Mouse (Mus musculus) G1E (cell line): ENCODE data around the gene Pgap1. TPM values are rescaled to one million over a fixed set of nuclear protein-coding genes. Genes with fewer than 3 reads are reported as not detected.

Source experiments
- ATAC-seq: 2 replicates; pipeline ENCODE4 v1.8.0; 2016; ENCODE audit warnings: mild to moderate bottlenecking; ENCODE audit not compliant: insufficient number of reproducible peaks, poor library complexity, low FRiP score, severe bottlenecking; ENCODE audit errors: extremely low read depth
- DNase-seq: peaks from one replicate; pipeline ENCODE4 v3.0.0; 2012; ENCODE audit warnings: low spot score
- H3K27me3 ChIP-seq: 2 replicates; pipeline ENCODE4 v1.6.1; 2012; ENCODE audit warnings: mild to moderate bottlenecking, low read length, inconsistent platforms; ENCODE audit not compliant: insufficient read depth
- H3K36me3 ChIP-seq: replicated peaks from 2 replicates; pipeline ENCODE3; 2012; ENCODE audit warnings: mild to moderate bottlenecking, inconsistent platforms
- H3K4me1 ChIP-seq: 2 replicates; pipeline ENCODE4 v1.6.1; 2012; ENCODE audit warnings: low read depth, low read length, inconsistent platforms, mixed read lengths; ENCODE audit not compliant: insufficient read depth
- H3K4me3 ChIP-seq: 2 replicates; pipeline ENCODE4 v1.5.1; 2012; ENCODE audit warnings: low read depth, mild to moderate bottlenecking, inconsistent platforms, low read length, moderate library complexity, mixed read lengths
- H3K9me3 ChIP-seq: replicated peaks from 2 replicates; pipeline ENCODE4 v1.6.1; 2012; ENCODE audit warnings: inconsistent platforms
- CTCF ChIP-seq: IDR thresholded peaks from 2 replicates; pipeline ENCODE4 v1.5.1; 2012; ENCODE audit warnings: low read depth, low read length, inconsistent platforms, mixed read lengths
- GATA1 ChIP-seq: IDR thresholded peaks from 2 replicates; pipeline ENCODE4 v1.6.1; 2012; ENCODE audit warnings: borderline replicate concordance, low read length, inconsistent platforms, mixed read lengths
- GATA2 ChIP-seq: IDR thresholded peaks from 2 replicates; pipeline ENCODE4 v1.6.1; 2012; ENCODE audit warnings: low read depth, low read length, inconsistent platforms, borderline replicate concordance
- POLR2AphosphoS5 ChIP-seq: IDR thresholded peaks from 2 replicates; pipeline ENCODE4 v1.6.1; 2012; ENCODE audit warnings: low read depth, low read length, inconsistent platforms; ENCODE audit not compliant: insufficient replicate concordance
- TAL1 ChIP-seq: conservative IDR thresholded peaks from 2 replicates; pipeline ENCODE4 v1.6.1; 2012; ENCODE audit warnings: low read depth, low read length, inconsistent platforms, mixed read lengths
- polyA plus RNA-seq: library from polyadenylated mRNA; stranded (reverse); fragments of >175 nt; gene quantifications from 2 replicates; pipeline ENCODE4 v1.2.3, GENCODE M21; 2012
- total RNA-seq, 2 experiments: library from RNA; stranded (forward) in 1 of 2; stranded (reverse) in 1 of 2; fragments of 200-1000 nt in 1 of 2; fragments of >200 nt in 1 of 2; fragmentation: Nextera tagmentation in 1 of 2; gene quantifications; 2 replicates each; pipeline ENCODE4 v1.2.3; 2014 to 2017

Pgap1 gene
- total and polyA plus RNA-seq, 3 experiments = 0.55 TPM; not detected in 2

DNA sequence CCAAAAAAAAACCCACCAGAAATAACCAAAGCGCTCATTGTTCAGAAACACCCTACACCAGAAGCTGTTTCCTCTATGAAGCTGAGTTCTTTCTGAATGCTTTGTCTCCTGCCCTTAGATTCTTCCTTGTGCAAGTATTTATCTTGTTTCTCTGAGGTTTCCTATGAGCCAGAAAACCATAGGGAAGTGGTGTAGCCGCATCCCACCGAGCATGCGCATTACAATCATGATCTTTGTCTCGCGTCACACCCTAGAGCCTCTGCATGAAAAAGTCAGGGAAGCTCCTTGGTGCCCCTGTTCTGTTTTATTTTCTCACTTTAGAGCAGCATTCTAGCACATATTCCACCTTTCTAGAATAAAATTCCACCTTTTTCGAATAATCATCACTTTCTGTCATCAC lies 113.8 kb downstream of the Pgap1 start:
- H3K4me3 ChIP-seq = no peak overlapping the region
- no peak for TF ChIP-seq TAL1
- TF ChIP-seq POLR2AphosphoS5 = no peak
- no peak for TF ChIP-seq GATA1
- TF ChIP-seq GATA2 = no peak
- TF ChIP-seq CTCF = no peak
- ATAC-seq (no peak), DNase-seq (no peak)
- no peaks in the 10 kb centered on the region for H3K36me3 ChIP-seq
- H3K9me3 ChIP-seq = no peaks in the 10 kb centered on the region
- peaks cover 5% of the 10 kb centered on the region; the same call in 1 of the 2 replicates for H3K4me1 ChIP-seq
- H3K27me3 ChIP-seq = peaks cover 27% of the 10 kb centered on the region

DNA sequence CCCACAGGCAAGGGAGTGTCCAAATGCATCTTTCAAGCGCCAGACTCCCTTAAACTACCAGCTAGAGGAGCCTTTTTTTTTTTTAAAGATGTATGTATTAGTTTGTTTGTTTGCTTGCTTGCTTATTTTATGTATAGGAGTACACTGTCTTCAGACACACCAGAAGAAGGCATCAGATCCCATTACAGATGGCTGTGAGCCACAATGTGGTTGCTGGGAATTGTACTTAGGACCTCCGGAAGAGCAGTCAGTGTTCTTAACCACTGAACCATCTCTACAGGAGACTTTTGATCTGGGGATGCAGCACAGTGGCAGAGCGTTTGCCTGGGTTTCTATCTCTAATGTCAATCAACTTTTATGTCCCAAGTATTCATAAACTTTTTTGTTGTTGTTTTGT lies 118.4 kb downstream of the Pgap1 start:
- H3K4me1 ChIP-seq = peaks cover 19% of the 10 kb centered on the region
- H3K36me3 ChIP-seq = peaks cover 20% of the 10 kb centered on the region
- TF ChIP-seq TAL1 (no peak), GATA1 (no peak), GATA2 (no peak), CTCF (no peak), POLR2AphosphoS5 (no peak)
- DNase-seq (no peak), ATAC-seq (no peak)
- H3K27me3 ChIP-seq = peaks cover 5% of the 10 kb centered on the region; the same call in 1 of the 2 replicates
- no peaks in the 10 kb centered on the region for H3K9me3 ChIP-seq
- peak overlapping the region; percentile 75 for H3K4me3 ChIP-seq

DNA sequence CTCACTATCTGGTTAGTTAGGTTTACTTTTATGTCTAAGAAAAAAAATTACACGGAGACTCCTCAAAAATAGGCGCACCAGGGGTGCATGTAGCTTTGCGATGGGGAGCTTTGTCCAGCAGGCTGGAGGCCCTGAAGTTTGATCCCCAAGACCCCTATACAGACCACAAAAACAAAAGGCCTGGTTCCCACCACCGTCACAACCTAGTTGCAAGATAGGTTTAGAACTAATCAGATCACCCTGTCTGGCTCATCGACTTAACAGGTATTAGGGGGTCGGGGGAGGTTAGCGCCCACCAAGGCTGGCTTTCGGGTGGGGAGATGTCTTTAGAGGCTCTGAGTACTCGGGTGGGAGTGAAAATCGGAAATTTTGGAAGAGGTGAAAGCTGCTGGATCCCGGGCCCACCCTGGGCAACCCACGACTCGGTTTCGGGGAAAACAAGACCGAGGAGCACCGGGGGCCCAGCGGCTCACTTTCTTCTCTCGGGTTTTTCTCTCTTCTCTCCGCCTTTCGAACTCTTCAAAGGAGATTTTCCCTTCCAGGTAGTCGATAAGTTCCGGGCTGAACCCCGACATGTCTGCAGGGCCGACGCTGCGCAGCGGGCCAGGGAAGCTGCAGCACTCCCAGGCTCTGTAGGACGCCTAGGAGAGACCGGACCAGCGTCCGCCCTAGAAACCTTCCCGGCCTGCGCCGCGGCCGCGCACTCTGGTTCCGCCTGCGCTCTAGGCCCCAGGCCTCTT lies 119.0 kb downstream of the Pgap1 start, which contains the start of gene Gtf3c3:
Gene Gtf3c3 (minus strand): TSS at position 632 of the 740 bp plus-strand sequence.
- Histone ChIP-seq H3K4me3 (peak within 1 kb of the TSS; percentile 75), H3K9me3 (no peaks in the 10 kb centered on the region), H3K36me3 (peaks cover 26% of the 10 kb centered on the region), H3K4me1 (peaks cover 19% of the 10 kb centered on the region), H3K27me3 (peaks cover 3% of the 10 kb centered on the region; the same call in 1 of the 2 replicates)
- peak; percentile 99 for ATAC-seq
- no peak for TF ChIP-seq GATA1
- TF ChIP-seq GATA2 = no peak
- TF ChIP-seq CTCF = no peak
- TF ChIP-seq TAL1 = no peak
- no peak for TF ChIP-seq POLR2AphosphoS5
- peak; percentile 85 for DNase-seq

Other genes with a start within 250 kb of the Pgap1 start
- 48.6 and 53.1 TPM in 2 replicates for gene Gtf3c3, start 118.7 kb downstream of the Pgap1 start, total RNA-seq (2014; fragmentation: Nextera tagmentation)
- gene Gtf3c3, start 118.7 kb downstream of the Pgap1 start, total RNA-seq (2017) = 67.1 and 77.9 TPM in 2 replicates
- gene Gtf3c3, start 118.7 kb downstream of the Pgap1 start, polyA plus RNA-seq = 1.5 and 2.7 TPM in 2 replicates